Mouse (Mus musculus) limb, embryonic 15.5 days (tissue): ENCODE measurements around the gene Trim9. TPM values are rescaled to one million over a fixed set of nuclear protein-coding genes. Genes with fewer than 3 reads are reported as not detected.

Experiments
- ATAC-seq: fragments of 200-750 bp; cut with Nextera tagmentation; 2 replicates; pipeline ENCODE4 v1.8.0; 2017; ENCODE audit warnings: low read depth, moderate TSS enrichment; ENCODE audit not compliant: insufficient number of reproducible peaks, low FRiP score, low TSS enrichment
- H3K27ac ChIP-seq: fragments of 300-500 bp; sonication (generic); 2 replicates; pipeline ENCODE4 v1.5.1; 2015; ENCODE audit warnings: moderate library complexity, mild to moderate bottlenecking, inconsistent platforms
- H3K27me3 ChIP-seq: fragments of 300-500 bp; sonication (generic); 2 replicates; pipeline ENCODE4 v1.6.1; 2015; ENCODE audit warnings: inconsistent platforms
- H3K36me3 ChIP-seq: fragments of 300-500 bp; sonication (generic); 2 replicates; pipeline ENCODE4 v1.6.1; 2015; ENCODE audit warnings: inconsistent platforms
- H3K4me1 ChIP-seq: fragments of 300-500 bp; sonication (generic); 2 replicates; pipeline ENCODE4 v1.6.1; 2015; ENCODE audit warnings: inconsistent platforms
- H3K4me2 ChIP-seq: fragments of 300-500 bp; sonication (generic); 2 replicates; pipeline ENCODE4 v1.6.1; 2015; ENCODE audit warnings: mild to moderate bottlenecking, inconsistent platforms
- H3K4me3 ChIP-seq: fragments of 300-500 bp; sonication (generic); 2 replicates; pipeline ENCODE4 v1.5.1; 2015; ENCODE audit warnings: mild to moderate bottlenecking, inconsistent platforms
- H3K9ac ChIP-seq: fragments of 300-500 bp; sonication (generic); 2 replicates; pipeline ENCODE4 v1.6.1; 2015; ENCODE audit warnings: inconsistent platforms
- H3K9me3 ChIP-seq: fragments of 300-500 bp; sonication (generic); 2 replicates; pipeline ENCODE4 v1.6.1; 2016; ENCODE audit warnings: inconsistent platforms
- WGBS: fragments of 180-500 bp; shearing (Covaris S2); methylation state at CpG from one replicate; pipeline ENCODE4 v1.1.7; 2015; 5-methylcytosine and 5-hydroxymethylcytosine counted together
- polyA plus RNA-seq: library from polyadenylated mRNA; unstranded; fragments of >200 nt; fragmentation: Nextera tagmentation; extraction: Ambion mirVana; gene quantifications from 2 replicates; pipeline ENCODE4 v1.2.1, GENCODE M21; 2015

The Trim9 gene
- polyA plus RNA-seq, 1 experiment from 2014 or later = 0.73 TPM

DNA sequence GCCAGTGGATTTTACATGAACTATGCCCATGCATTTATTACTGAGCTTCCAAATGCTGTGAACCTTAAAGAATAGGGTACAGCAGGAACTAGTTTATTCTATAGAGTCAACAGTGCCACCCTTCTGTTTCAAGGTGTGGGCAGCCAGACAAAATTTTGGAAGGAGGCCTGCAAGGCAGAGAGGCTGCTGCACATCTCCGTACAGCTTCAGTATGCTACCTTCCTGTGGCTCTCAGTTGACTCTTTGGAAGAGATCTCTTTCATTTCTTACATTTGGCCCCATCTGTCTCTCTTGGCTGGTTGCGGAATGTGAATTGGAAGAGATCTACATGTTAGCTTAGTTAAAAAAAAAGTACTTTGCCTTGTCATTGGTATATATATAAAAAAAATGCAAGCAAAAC lies 66.5 kb downstream of the Trim9 start:
- no peaks in the 10 kb centered on the region for H3K27me3 ChIP-seq
- no peaks in the 10 kb centered on the region for H3K9me3 ChIP-seq
- no peak overlapping the region for H3K27ac ChIP-seq
- H3K9ac ChIP-seq = no peak overlapping the region
- no peak overlapping the region for H3K4me2 ChIP-seq
- 0 out of 2 replicates have a peak, but pooled peaks cover 4% of the 10 kb centered on the region for H3K4me1 ChIP-seq
- no peaks in the 10 kb centered on the region for H3K36me3 ChIP-seq
- H3K4me3 ChIP-seq = no peak overlapping the region
- WGBS = 80% methylated on average over 2 of the region's 2 CpGs
- ATAC-seq = no peak

DNA sequence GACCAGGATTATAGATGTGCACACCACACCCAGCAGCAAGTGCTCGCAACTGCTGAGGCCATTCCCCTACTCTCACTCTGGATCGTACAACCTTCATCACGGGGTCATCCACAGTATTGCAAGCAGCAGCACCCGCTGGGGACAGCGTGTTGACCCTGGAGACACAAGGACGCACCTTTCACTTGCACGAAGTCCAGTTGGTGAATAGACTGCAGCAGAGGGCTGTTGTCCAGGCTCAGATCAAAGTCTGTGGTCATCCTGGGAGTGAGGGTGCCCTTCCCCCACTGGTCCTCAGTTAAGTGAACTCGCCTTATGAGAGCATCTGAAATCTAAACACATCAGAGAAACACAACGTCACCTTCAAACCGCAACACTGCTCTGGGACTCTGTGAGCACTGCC lies 67.0 kb downstream of the Trim9 start:
- Histone ChIP-seq H3K4me2 (no peak overlapping the region), H3K27ac (no peak overlapping the region), H3K9ac (no peak overlapping the region), H3K9me3 (no peaks in the 10 kb centered on the region), H3K4me3 (no peak overlapping the region), H3K4me1 (peaks cover 6% of the 10 kb centered on the region; the same call in 1 of the 2 replicates), H3K27me3 (no peaks in the 10 kb centered on the region), H3K36me3 (no peaks in the 10 kb centered on the region)
- ATAC-seq = no peak
- 80% methylated on average over 10 of the region's 10 CpGs for WGBS

DNA sequence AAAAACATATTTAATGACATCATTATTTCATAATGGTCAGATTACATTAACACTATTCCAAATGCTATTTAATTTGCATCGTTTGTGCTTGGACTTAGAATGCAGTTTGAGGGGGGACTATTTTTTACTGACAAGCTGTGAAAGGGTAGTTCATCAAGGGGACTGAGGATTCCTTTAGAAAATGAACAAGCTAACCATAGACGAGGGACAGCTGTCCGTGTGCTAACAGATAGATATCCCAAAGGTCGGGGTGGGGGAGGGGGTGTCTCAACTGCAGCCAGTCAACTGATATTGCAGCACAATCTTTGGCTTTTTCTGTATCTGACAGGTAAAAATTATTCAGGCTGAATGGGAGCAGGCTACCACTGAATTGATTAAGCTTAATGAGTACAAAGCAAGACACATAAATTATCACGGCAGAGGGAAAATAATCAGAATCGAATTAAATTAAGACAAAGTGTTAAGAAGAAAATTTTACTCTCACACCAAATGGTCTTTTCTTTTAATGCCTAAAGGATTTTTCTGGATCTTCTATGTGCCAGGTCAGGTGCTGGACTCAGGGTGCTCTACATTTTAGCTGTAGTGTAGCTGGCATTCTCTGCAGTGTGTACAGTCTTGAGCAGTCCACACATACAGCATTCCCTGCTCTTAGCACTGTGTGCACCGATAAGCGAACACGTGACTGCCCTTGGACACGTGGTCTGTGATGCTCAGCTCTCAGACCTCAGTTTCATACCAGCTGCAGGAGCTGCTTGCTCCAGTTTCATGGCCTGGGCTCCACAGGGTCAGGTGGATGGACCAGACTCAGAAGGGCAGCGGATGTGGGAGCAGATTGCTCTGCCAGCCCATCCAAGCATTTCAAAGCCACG lies 70.1 kb downstream of the Trim9 start:
- no peak overlapping the region for H3K9ac ChIP-seq
- H3K27me3 ChIP-seq = no peaks in the 10 kb centered on the region
- H3K4me1 ChIP-seq = peaks cover 3% of the 10 kb centered on the region; the same call in 1 of the 2 replicates
- H3K36me3 ChIP-seq = no peaks in the 10 kb centered on the region
- no peak for ATAC-seq
- no peak overlapping the region for H3K27ac ChIP-seq
- H3K4me2 ChIP-seq = no peak overlapping the region
- 65% methylated on average over 12 of the region's 12 CpGs for WGBS
- no peak overlapping the region for H3K4me3 ChIP-seq
- H3K9me3 ChIP-seq = no peaks in the 10 kb centered on the region

GRCm38 (mm10) chr12:70269724-70270123 lies 77.7 kb downstream of the Trim9 start:
- H3K4me3 ChIP-seq = no peak overlapping the region
- no peaks in the 10 kb centered on the region for H3K9me3 ChIP-seq
- 47% methylated on average over 6 of the region's 6 CpGs for WGBS
- H3K27ac ChIP-seq = no peak overlapping the region
- ATAC-seq = no peak
- peaks cover 3% of the 10 kb centered on the region; the same call in 1 of the 2 replicates for H3K27me3 ChIP-seq
- H3K4me1 ChIP-seq = no peaks in the 10 kb centered on the region
- H3K4me2 ChIP-seq = no peak overlapping the region
- no peaks in the 10 kb centered on the region for H3K36me3 ChIP-seq
- H3K9ac ChIP-seq = no peak overlapping the region

DNA sequence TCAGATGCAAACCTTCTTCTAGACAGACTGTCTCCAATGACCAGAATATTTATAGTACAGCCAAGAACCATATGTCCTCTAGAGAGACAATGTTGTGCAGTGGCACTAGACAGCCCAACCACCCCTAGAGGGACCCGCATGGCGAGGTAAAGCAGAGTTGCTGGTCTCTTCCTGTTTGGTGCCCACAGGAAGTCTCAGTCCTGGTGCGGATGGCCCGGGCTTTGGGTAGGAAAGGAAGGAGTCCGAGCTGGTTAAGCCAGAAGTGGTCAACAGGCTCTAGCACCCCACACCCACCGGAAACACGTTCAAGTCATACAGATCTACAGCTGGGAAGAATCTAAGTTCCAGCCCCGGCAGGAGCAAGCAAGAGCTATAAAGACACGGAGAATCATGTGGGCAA lies 80.1 kb downstream of the Trim9 start:
- no peak overlapping the region for H3K9ac ChIP-seq
- no peak for ATAC-seq
- H3K27me3 ChIP-seq = peaks cover 3% of the 10 kb centered on the region; the same call in 1 of the 2 replicates
- no peaks in the 10 kb centered on the region for H3K4me1 ChIP-seq
- WGBS = 86% methylated on average over 9 of the region's 9 CpGs
- no peak overlapping the region for H3K4me2 ChIP-seq
- no peak overlapping the region for H3K4me3 ChIP-seq
- no peaks in the 10 kb centered on the region for H3K36me3 ChIP-seq
- no peak overlapping the region for H3K27ac ChIP-seq
- no peaks in the 10 kb centered on the region for H3K9me3 ChIP-seq

DNA sequence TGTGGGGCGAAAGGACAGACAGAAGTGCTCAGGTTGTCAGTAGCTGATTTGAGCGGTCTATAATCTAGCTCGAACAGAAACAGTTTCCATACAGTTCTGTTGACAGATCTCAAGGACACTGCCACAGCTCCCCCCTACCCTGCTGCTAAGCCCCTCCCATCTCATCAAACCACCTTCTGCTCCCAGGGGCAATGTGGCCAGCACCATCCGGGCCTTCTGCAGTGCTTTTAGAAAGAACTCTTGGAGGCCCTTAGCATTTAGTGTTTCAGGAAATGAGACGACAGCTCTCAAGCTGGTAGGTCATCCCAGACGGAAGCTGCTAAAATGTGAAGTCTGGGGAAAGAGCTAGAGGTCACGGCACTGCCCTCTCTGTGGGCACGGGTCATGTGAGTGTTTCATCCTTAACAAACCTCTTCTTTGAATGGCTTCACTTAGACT lies 80.9 kb downstream of the Trim9 start:
- Histone ChIP-seq H3K9ac (no peak overlapping the region), H3K4me1 (no peaks in the 10 kb centered on the region), H3K27me3 (no peaks in the 10 kb centered on the region), H3K4me3 (no peak overlapping the region), H3K27ac (no peak overlapping the region), H3K9me3 (no peaks in the 10 kb centered on the region), H3K36me3 (no peaks in the 10 kb centered on the region), H3K4me2 (no peak overlapping the region)
- 38% methylated on average over 8 of the region's 8 CpGs for WGBS
- ATAC-seq = no peak

DNA sequence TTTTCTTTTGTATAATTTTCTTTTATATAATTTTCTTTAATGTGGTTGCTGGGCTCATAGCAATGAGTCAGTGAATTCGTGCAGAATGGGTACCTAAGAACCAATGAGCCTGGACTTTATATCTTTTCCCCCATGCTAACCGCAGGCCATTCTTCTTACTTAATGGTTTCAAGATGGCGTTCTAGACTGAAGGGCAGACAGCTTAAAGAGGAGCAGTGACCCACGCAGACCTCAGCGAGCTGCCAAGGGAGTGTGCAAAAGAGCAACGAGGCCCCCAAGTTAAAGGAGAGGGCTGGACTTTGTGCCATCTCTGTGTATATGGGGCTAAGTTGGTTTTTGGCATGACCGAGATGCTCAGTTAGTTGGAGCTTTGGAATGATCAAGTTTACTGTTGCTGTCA lies 83.7 kb downstream of the Trim9 start:
- H3K4me1 ChIP-seq = no peaks in the 10 kb centered on the region
- H3K4me3 ChIP-seq = no peak overlapping the region
- no peak overlapping the region for H3K9ac ChIP-seq
- no peaks in the 10 kb centered on the region for H3K36me3 ChIP-seq
- H3K4me2 ChIP-seq = no peak overlapping the region
- H3K27ac ChIP-seq = no peak overlapping the region
- no peaks in the 10 kb centered on the region for H3K27me3 ChIP-seq
- H3K9me3 ChIP-seq = no peaks in the 10 kb centered on the region
- no peak for ATAC-seq
- 40% methylated on average over 7 of the region's 7 CpGs for WGBS

- Histone ChIP-seq H3K9ac (no peak overlapping the region), H3K4me2 (no peak overlapping the region), H3K27ac (no peak overlapping the region), H3K36me3 (no peaks in the 10 kb centered on the region), H3K4me1 (no peaks in the 10 kb centered on the region), H3K9me3 (no peaks in the 10 kb centered on the region), H3K27me3 (no peaks in the 10 kb centered on the region), H3K4me3 (no peak overlapping the region)
- 87% methylated on average over 17 of the region's 17 CpGs for WGBS
- ATAC-seq = no peak
Observed at GRCm38 (mm10) chr12:70262271-70262953, 85.0 kb downstream of the Trim9 start.

GRCm38 (mm10) chr12:70251210-70251884 lies 96.1 kb downstream of the Trim9 start:
- no peak overlapping the region for H3K9ac ChIP-seq
- no peaks in the 10 kb centered on the region for H3K9me3 ChIP-seq
- WGBS = 72% methylated on average over 15 of the region's 15 CpGs
- no peak overlapping the region for H3K4me3 ChIP-seq
- no peaks in the 10 kb centered on the region for H3K27me3 ChIP-seq
- no peaks in the 10 kb centered on the region for H3K4me1 ChIP-seq
- no peak overlapping the region for H3K27ac ChIP-seq
- no peak overlapping the region for H3K4me2 ChIP-seq
- no peak for ATAC-seq
- H3K36me3 ChIP-seq = no peaks in the 10 kb centered on the region

- no peaks in the 10 kb centered on the region for H3K27me3 ChIP-seq
- no peak overlapping the region for H3K9ac ChIP-seq
- ATAC-seq = no peak
- WGBS = 87% methylated on average over 10 of the region's 10 CpGs
- no peak overlapping the region for H3K27ac ChIP-seq
- no peaks in the 10 kb centered on the region for H3K9me3 ChIP-seq
- H3K4me3 ChIP-seq = no peak overlapping the region
- H3K36me3 ChIP-seq = no peaks in the 10 kb centered on the region
- H3K4me2 ChIP-seq = no peak overlapping the region
- H3K4me1 ChIP-seq = no peaks in the 10 kb centered on the region
Observed at GRCm38 (mm10) chr12:70249616-70250157, 97.7 kb downstream of the Trim9 start.

DNA sequence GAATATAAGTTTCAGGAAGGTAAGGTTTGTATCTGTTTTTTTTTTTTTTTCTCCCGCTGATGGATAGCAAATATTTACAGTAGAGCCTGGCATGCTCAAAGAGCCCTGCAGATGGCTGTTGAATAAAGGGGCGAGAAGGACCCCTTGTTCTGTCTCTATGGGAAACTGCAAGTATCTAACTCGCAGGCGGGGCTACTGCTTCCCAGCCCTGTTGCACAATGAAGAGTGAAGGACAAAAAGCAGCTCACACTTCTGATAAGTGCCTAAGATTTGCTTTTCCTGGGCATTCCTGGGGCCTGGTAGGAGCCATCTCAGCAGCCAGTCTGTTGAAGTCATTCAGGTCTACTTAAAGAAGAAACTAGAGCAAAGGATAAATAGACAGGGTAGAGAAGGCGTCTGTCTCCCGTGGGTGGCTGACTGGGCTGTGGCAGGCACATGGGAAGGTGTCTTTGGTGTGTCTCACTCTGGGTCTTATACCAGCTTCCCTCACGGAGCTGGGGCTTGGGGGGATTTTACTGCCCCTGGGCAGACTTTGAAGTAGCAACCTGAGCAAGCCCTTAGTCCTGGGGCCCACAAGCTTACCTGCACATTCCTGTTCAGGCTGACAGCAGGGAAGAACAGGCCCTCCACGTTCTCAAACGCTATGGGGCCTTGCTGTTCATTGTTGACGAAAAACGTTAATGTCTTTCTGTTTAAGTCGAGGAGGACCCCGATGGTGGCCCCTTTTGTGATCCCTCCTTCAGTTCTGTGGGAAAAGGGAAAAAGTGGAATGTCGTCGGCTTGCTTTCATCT lies 99.5 kb downstream of the Trim9 start:
- ATAC-seq = no peak
- 61% methylated on average over 15 of the region's 15 CpGs for WGBS

More for the DNA sequence above, 99.5 kb downstream of the Trim9 start:
- H3K4me1 ChIP-seq = no peaks in the 10 kb centered on the region; the same call in 1 of the 2 replicates
- H3K9ac ChIP-seq = no peak overlapping the region
- no peak overlapping the region for H3K27ac ChIP-seq
- no peaks in the 10 kb centered on the region for H3K36me3 ChIP-seq
- H3K9me3 ChIP-seq = no peaks in the 10 kb centered on the region
- no peak overlapping the region for H3K4me3 ChIP-seq
- H3K27me3 ChIP-seq = no peaks in the 10 kb centered on the region
- no peak overlapping the region for H3K4me2 ChIP-seq
